In genomic region chr19:10869241-10869885, GRCm38 (mm10) we compare ENCODE assay signal across 7 mouse cellular contexts. TPM values are rescaled to one million over a fixed set of nuclear protein-coding genes. Genes with fewer than 3 reads are reported as not detected.
DNase-seq lines count a peak whose midpoint lies in the region; ATAC-seq and TF ChIP-seq lines count a peak whose summit lies in the region.

No protein-coding gene starts in this region.

- peak overlapping the region; percentile 84 for H3K4me2 ChIP-seq in intestine, postnatal 0 days (replicated peaks; ENCODE audit: low read depth)

- no peaks in the 10 kb centered on the region for H3K27me3 ChIP-seq in intestine, postnatal 0 days (replicated peaks; ENCODE audit: control insufficient read depth, insufficient read depth, low read length)

- intact Hi-C loops in left cerebral cortex, postnatal 25 days (cut with DNase I), result loop anchor here (5.0 kb wide), 1 partner anchor 157 kb away; no protein-coding TSS in a partner anchor

- peak; percentile 34; the same call in 1 of the 2 replicates for TF ChIP-seq CTCF in intestine, postnatal 0 days (IDR thresholded peaks at IDR 0.05; ENCODE audit: low read depth)

- WGBS in intestine, postnatal 0 days, result under 1% methylated on average over 42 of the region's 43 CpGs

- peak; percentile 90 for DNase-seq in adrenal gland, postnatal 36 days
- DNase-seq in embryo, embryonic 9.5 days (ENCODE audit: extremely low spot score), result peak; percentile 91
- peak; percentile 98 for DNase-seq in heart, adult 11 months
- peak; percentile 90 to 94 for DNase-seq in left cerebral cortex, postnatal 25 days (ENCODE audit: low spot score in 2 of 2)
- peak; percentile 85 for DNase-seq in mesoderm, embryonic 11.5 days (ENCODE audit: low read depth, low spot score)
- DNase-seq in right cerebral cortex, postnatal 4 days, result peak; percentile 80

- no peaks in the 10 kb centered on the region; the same call in 1 of the 2 replicates for H3K4me1 ChIP-seq in intestine, postnatal 0 days (replicated peaks; ENCODE audit: control insufficient read depth, insufficient read depth, low read length)

- H3K27ac ChIP-seq in intestine, postnatal 0 days (ENCODE audit: low read depth, low read length), result no peak overlapping the region

- H3K9me3 ChIP-seq in intestine, postnatal 0 days (ENCODE audit: control insufficient read depth), result no peaks in the 10 kb centered on the region

- peak; percentile 71 for ATAC-seq in intestine, postnatal 0 days

- H3K4me3 ChIP-seq in intestine, postnatal 0 days (ENCODE audit: low read depth, low read length), result peak overlapping the region; percentile 56

- peaks cover 40% of the 10 kb centered on the region for H3K36me3 ChIP-seq in intestine, postnatal 0 days (ENCODE audit: control insufficient read depth, insufficient read depth)

- peak overlapping the region; percentile 49 for H3K9ac ChIP-seq in intestine, postnatal 0 days (ENCODE audit: low read depth, low read length)

RNA-seq across cellular contexts. Expression of gene Tmem132a, which starts 0.4 kb away (rescaled TPM):
- total RNA-seq in adrenal gland, postnatal 36 days (2021), result 10 to 100 TPM; 34.5 to 36.1 TPM
- 7.1 and 7.5 TPM in 2 replicates for polyA plus RNA-seq in intestine, postnatal 0 days (2015; fragmentation: Nextera tagmentation; extraction: Ambion mirVana)
- 100 to 1,000 TPM; 307 to 334 TPM for total RNA-seq in left cerebral cortex, postnatal 25 days (2021)

RNA-seq across cellular contexts. Expression of gene Tmem109, which starts 12.4 kb away (rescaled TPM):
- 100 to 1,000 TPM; 132 to 167 TPM for total RNA-seq in adrenal gland, postnatal 36 days (2021)
- 35.8 and 36.2 TPM in 2 replicates for polyA plus RNA-seq in intestine, postnatal 0 days (2015; fragmentation: Nextera tagmentation; extraction: Ambion mirVana)
- total RNA-seq in left cerebral cortex, postnatal 25 days (2021), result 10 to 100 TPM; 47.7 to 50.3 TPM

RNA-seq across cellular contexts. Expression of gene Prpf19, which starts 25.7 kb away (rescaled TPM):
- total RNA-seq in adrenal gland, postnatal 36 days (2021), result 100 to 1,000 TPM; 122 to 188 TPM
- 20.3 and 24.6 TPM in 2 replicates for polyA plus RNA-seq in intestine, postnatal 0 days (2015; fragmentation: Nextera tagmentation; extraction: Ambion mirVana)
- 100 to 1,000 TPM; 190 to 213 TPM for total RNA-seq in left cerebral cortex, postnatal 25 days (2021)

RNA-seq across cellular contexts. Expression of gene Slc15a3, which starts 29.8 kb away (rescaled TPM):
- 1 to 10 TPM; 3.2 to 4.0 TPM for total RNA-seq in adrenal gland, postnatal 36 days (2021)
- 0.93 and 0.94 TPM in 2 replicates for polyA plus RNA-seq in intestine, postnatal 0 days (2015; fragmentation: Nextera tagmentation; extraction: Ambion mirVana)
- total RNA-seq in left cerebral cortex, postnatal 25 days (2021), result 1 to 10 TPM; 1.9 to 2.0 TPM

RNA-seq across cellular contexts. Expression of gene Cd6, which starts 39.5 kb away (rescaled TPM):
- total RNA-seq in adrenal gland, postnatal 36 days (2021), result under 1 TPM in 1 of 2 experiments, not detected in 1; 0.17 TPM
- polyA plus RNA-seq in intestine, postnatal 0 days (2015; fragmentation: Nextera tagmentation; extraction: Ambion mirVana), result 0.05 TPM in 1 of 2 replicates, not detected in the other
- total RNA-seq in left cerebral cortex, postnatal 25 days (2021), result 1 to 10 TPM; 1.9 to 3.3 TPM

Comparison
In these comparisons a context has a peak if more than half of its experiments do, and no peak if none do; other contexts are left out.
1. RNA of gene Tmem132a, which starts 0.4 kb away (total RNA-seq): 307 to 334 TPM in left cerebral cortex, postnatal 25 days; 34.5 to 36.1 TPM in adrenal gland, postnatal 36 days; every median in the first group is over 4 times any median in the second.
2. Peak in every context shown above with its lines, with median percentiles within 50 percentile points of each other: DNase-seq.